Mouse (Mus musculus): ENCODE data around the gene Zfp618. TPM values are rescaled to one million over a fixed set of nuclear protein-coding genes. Genes with fewer than 3 reads are reported as not detected.

The Zfp618 gene
- total and polyA plus RNA-seq, 3 experiments: 0.05 TPM; not detected in 2

GRCm38 (mm10) chr4:63019428-63019858, 54.1 kb downstream of the Zfp618 start:
- H3K36me3 ChIP-seq (replicated peaks): no peaks in the 10 kb centered on the region
- no peak for ATAC-seq (ENCODE audit: extremely low read depth, insufficient number of reproducible peaks, low FRiP score, poor library complexity, severe bottlenecking)
- DNase-seq (ENCODE audit: low spot score): no peak
- H3K27me3 ChIP-seq (ENCODE audit: insufficient read depth, low read length): no peaks in the 10 kb centered on the region
- TF ChIP-seq CTCF (IDR thresholded peaks at IDR 0.05; ENCODE audit: low read depth, low read length) (no peak), TAL1 (conservative IDR thresholded peaks at IDR 0.05; ENCODE audit: low read depth, low read length) (no peak), GATA2 (IDR thresholded peaks at IDR 0.05; ENCODE audit: borderline replicate concordance, low read depth, low read length) (no peak), POLR2AphosphoS5 (IDR thresholded peaks at IDR 0.05; ENCODE audit: insufficient replicate concordance, low read depth, low read length) (no peak), GATA1 (IDR thresholded peaks at IDR 0.05; ENCODE audit: borderline replicate concordance, low read length) (no peak)
- H3K9me3 ChIP-seq (replicated peaks): peaks cover 41% of the 10 kb centered on the region
- H3K4me3 ChIP-seq (ENCODE audit: low read depth, low read length): no peak overlapping the region
- no peaks in the 10 kb centered on the region for H3K4me1 ChIP-seq (ENCODE audit: insufficient read depth, low read depth, low read length)

- peaks cover 55% of the 10 kb centered on the region for H3K9me3 ChIP-seq (replicated peaks)
- H3K4me3 ChIP-seq (ENCODE audit: low read depth, low read length): no peak overlapping the region
- H3K4me1 ChIP-seq (ENCODE audit: insufficient read depth, low read depth, low read length): no peaks in the 10 kb centered on the region
- no peak for TF ChIP-seq POLR2AphosphoS5 (IDR thresholded peaks at IDR 0.05; ENCODE audit: insufficient replicate concordance, low read depth, low read length)
- no peak for TF ChIP-seq GATA2 (IDR thresholded peaks at IDR 0.05; ENCODE audit: borderline replicate concordance, low read depth, low read length)
- DNase-seq (ENCODE audit: low spot score) (no peak), ATAC-seq (ENCODE audit: extremely low read depth, insufficient number of reproducible peaks, low FRiP score, poor library complexity, severe bottlenecking) (no peak)
- H3K27me3 ChIP-seq (ENCODE audit: insufficient read depth, low read length): no peaks in the 10 kb centered on the region
- H3K36me3 ChIP-seq (replicated peaks): no peaks in the 10 kb centered on the region
Observed at GRCm38 (mm10) chr4:63021034-63021700, 55.8 kb downstream of the Zfp618 start.

GRCm38 (mm10) chr4:63023465-63023864, 58.1 kb downstream of the Zfp618 start:
- Histone ChIP-seq H3K9me3 (replicated peaks) (peaks cover 71% of the 10 kb centered on the region), H3K4me1 (ENCODE audit: insufficient read depth, low read depth, low read length) (no peaks in the 10 kb centered on the region), H3K27me3 (ENCODE audit: insufficient read depth, low read length) (no peaks in the 10 kb centered on the region), H3K4me3 (ENCODE audit: low read depth, low read length) (no peak overlapping the region), H3K36me3 (replicated peaks) (no peaks in the 10 kb centered on the region)
- no peak for ATAC-seq (ENCODE audit: extremely low read depth, insufficient number of reproducible peaks, low FRiP score, poor library complexity, severe bottlenecking)
- DNase-seq (ENCODE audit: low spot score): no peak
- TF ChIP-seq CTCF (IDR thresholded peaks at IDR 0.05; ENCODE audit: low read depth, low read length): no peak
- no peak for TF ChIP-seq POLR2AphosphoS5 (IDR thresholded peaks at IDR 0.05; ENCODE audit: insufficient replicate concordance, low read depth, low read length)
- TF ChIP-seq GATA2 (IDR thresholded peaks at IDR 0.05; ENCODE audit: borderline replicate concordance, low read depth, low read length): no peak
- TF ChIP-seq TAL1 (conservative IDR thresholded peaks at IDR 0.05; ENCODE audit: low read depth, low read length): no peak
- TF ChIP-seq GATA1 (IDR thresholded peaks at IDR 0.05; ENCODE audit: borderline replicate concordance, low read length): no peak

- H3K4me3 ChIP-seq (ENCODE audit: low read depth, low read length): no peak overlapping the region
- H3K9me3 ChIP-seq (replicated peaks): peaks cover 69% of the 10 kb centered on the region
- no peaks in the 10 kb centered on the region for H3K4me1 ChIP-seq (ENCODE audit: insufficient read depth, low read depth, low read length)
- no peaks in the 10 kb centered on the region for H3K27me3 ChIP-seq (ENCODE audit: insufficient read depth, low read length)
- TF ChIP-seq POLR2AphosphoS5 (IDR thresholded peaks at IDR 0.05; ENCODE audit: insufficient replicate concordance, low read depth, low read length): no peak
- no peak for TF ChIP-seq GATA2 (IDR thresholded peaks at IDR 0.05; ENCODE audit: borderline replicate concordance, low read depth, low read length)
- TF ChIP-seq TAL1 (conservative IDR thresholded peaks at IDR 0.05; ENCODE audit: low read depth, low read length): no peak
- TF ChIP-seq CTCF (IDR thresholded peaks at IDR 0.05; ENCODE audit: low read depth, low read length): no peak
- TF ChIP-seq GATA1 (IDR thresholded peaks at IDR 0.05; ENCODE audit: borderline replicate concordance, low read length): no peak
- ATAC-seq (ENCODE audit: extremely low read depth, insufficient number of reproducible peaks, low FRiP score, poor library complexity, severe bottlenecking) (no peak), DNase-seq (ENCODE audit: low spot score) (no peak)
- H3K36me3 ChIP-seq (replicated peaks): no peaks in the 10 kb centered on the region
Observed at GRCm38 (mm10) chr4:63024098-63024497, 58.7 kb downstream of the Zfp618 start.

GRCm38 (mm10) chr4:63024734-63025256, 59.4 kb downstream of the Zfp618 start:
- no peaks in the 10 kb centered on the region for H3K36me3 ChIP-seq (replicated peaks)
- H3K9me3 ChIP-seq (replicated peaks): peaks cover 63% of the 10 kb centered on the region
- DNase-seq (ENCODE audit: low spot score): no peak
- no peak for TF ChIP-seq CTCF (IDR thresholded peaks at IDR 0.05; ENCODE audit: low read depth, low read length)
- TF ChIP-seq GATA1 (IDR thresholded peaks at IDR 0.05; ENCODE audit: borderline replicate concordance, low read length): no peak
- TF ChIP-seq TAL1 (conservative IDR thresholded peaks at IDR 0.05; ENCODE audit: low read depth, low read length): no peak
- TF ChIP-seq POLR2AphosphoS5 (IDR thresholded peaks at IDR 0.05; ENCODE audit: insufficient replicate concordance, low read depth, low read length): no peak
- TF ChIP-seq GATA2 (IDR thresholded peaks at IDR 0.05; ENCODE audit: borderline replicate concordance, low read depth, low read length): no peak
- H3K4me3 ChIP-seq (ENCODE audit: low read depth, low read length): no peak overlapping the region
- H3K27me3 ChIP-seq (ENCODE audit: insufficient read depth, low read length): no peaks in the 10 kb centered on the region
- no peak for ATAC-seq (ENCODE audit: extremely low read depth, insufficient number of reproducible peaks, low FRiP score, poor library complexity, severe bottlenecking)
- no peaks in the 10 kb centered on the region for H3K4me1 ChIP-seq (ENCODE audit: insufficient read depth, low read depth, low read length)

- Histone ChIP-seq H3K4me1 (ENCODE audit: insufficient read depth, low read depth, low read length) (no peaks in the 10 kb centered on the region), H3K4me3 (ENCODE audit: low read depth, low read length) (no peak overlapping the region), H3K36me3 (replicated peaks) (no peaks in the 10 kb centered on the region), H3K27me3 (ENCODE audit: insufficient read depth, low read length) (no peaks in the 10 kb centered on the region), H3K9me3 (replicated peaks) (peaks cover 60% of the 10 kb centered on the region)
- DNase-seq (ENCODE audit: low spot score) (no peak), ATAC-seq (ENCODE audit: extremely low read depth, insufficient number of reproducible peaks, low FRiP score, poor library complexity, severe bottlenecking) (no peak)
- TF ChIP-seq GATA1 (IDR thresholded peaks at IDR 0.05; ENCODE audit: borderline replicate concordance, low read length) (no peak), GATA2 (IDR thresholded peaks at IDR 0.05; ENCODE audit: borderline replicate concordance, low read depth, low read length) (no peak), CTCF (IDR thresholded peaks at IDR 0.05; ENCODE audit: low read depth, low read length) (no peak), POLR2AphosphoS5 (IDR thresholded peaks at IDR 0.05; ENCODE audit: insufficient replicate concordance, low read depth, low read length) (no peak), TAL1 (conservative IDR thresholded peaks at IDR 0.05; ENCODE audit: low read depth, low read length) (no peak)
Observed at GRCm38 (mm10) chr4:63025306-63025705, 59.9 kb downstream of the Zfp618 start.

Measured in G1E (cell line).